Mouse (Mus musculus): ENCODE measurements around the gene Cep89.

DNA sequence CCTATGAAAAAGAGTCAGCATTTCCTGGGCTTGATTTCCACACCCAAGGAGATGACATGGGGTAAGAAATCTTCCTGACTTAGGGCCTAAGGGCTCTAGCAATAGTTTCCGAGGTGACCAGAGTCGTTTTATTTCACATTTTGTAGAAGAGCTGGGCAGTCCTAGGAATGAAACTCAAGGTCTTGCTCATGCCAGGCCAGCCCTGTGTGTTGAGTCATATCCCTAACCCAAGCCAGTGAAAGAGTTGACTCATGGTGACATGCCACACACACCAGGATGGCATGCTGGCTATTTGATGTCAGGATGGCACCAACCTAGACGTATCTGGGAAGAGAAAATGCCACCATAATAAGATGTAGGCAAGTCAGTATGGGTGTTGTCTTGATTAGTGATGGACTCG lies 47.8 kb upstream of the Cep89 start:
- TF ChIP-seq FLI1 (IDR thresholded peaks at IDR 0.05; ENCODE audit: low read length) (no peak), GATA1 (IDR thresholded peaks at IDR 0.05; ENCODE audit: borderline replicate concordance, low read length) (no peak)

All from megakaryocyte, embryonic 14.5 days (primary cell).